In genomic region chr8:58228725-58229124, GRCm38 (mm10) we compare ENCODE assay signal across 27 mouse cellular contexts.
DNase-seq lines count a peak whose midpoint lies in the region; ATAC-seq lines count a peak whose summit lies in the region.
"Had no signal": no experiment of that assay in that cellular context is flagged by ENCODE, and none has a peak within 500 bp of the region (broad histone marks: within the 10 kb centered on the region; RNA-seq: fewer than 3 reads in every experiment).

No protein-coding gene starts in this region.

- H3K36me3 ChIP-seq in hindbrain, embryonic 14.5 days (replicated peaks; ENCODE audit: control insufficient read depth, insufficient read depth): no peaks in the 10 kb centered on the region
- H3K36me3 ChIP-seq: heart, embryonic 13.5 days; hindbrain, embryonic 10.5 days; limb, embryonic 15.5 days; neural tube, embryonic 12.5 days had no signal

- H3K4me1 ChIP-seq in hindbrain, embryonic 14.5 days (replicated peaks; ENCODE audit: control insufficient read depth, insufficient read depth, low read length): no peaks in the 10 kb centered on the region
- H3K4me1 ChIP-seq: forebrain, embryonic 13.5 days; heart, embryonic 13.5 days; hindbrain, embryonic 10.5 days; limb, embryonic 15.5 days; megakaryocyte, embryonic 14.5 days; neural tube, embryonic 12.5 days had no signal

- no peaks in the 10 kb centered on the region for H3K27me3 ChIP-seq in hindbrain, embryonic 14.5 days (ENCODE audit: control insufficient read depth, insufficient read depth, low read length)
- H3K27me3 ChIP-seq: forebrain, embryonic 13.5 days; heart, embryonic 13.5 days; limb, embryonic 15.5 days; megakaryocyte, embryonic 14.5 days; neural tube, embryonic 12.5 days had no signal

- no peak overlapping the region for H3K4me3 ChIP-seq in hindbrain, embryonic 14.5 days (replicated peaks; ENCODE audit: low read length)
- H3K4me3 ChIP-seq: forebrain, embryonic 13.5 days; heart, embryonic 13.5 days; hindbrain, embryonic 10.5 days; limb, embryonic 15.5 days; megakaryocyte, embryonic 14.5 days; neural tube, embryonic 12.5 days had no signal

- no peak overlapping the region for H3K27ac ChIP-seq in hindbrain, embryonic 14.5 days
- H3K27ac ChIP-seq: forebrain, embryonic 13.5 days; heart, embryonic 13.5 days; hindbrain, embryonic 10.5 days; hindbrain, postnatal 0 days; limb, embryonic 15.5 days; liver, embryonic 14.5 days; neural tube, embryonic 12.5 days had no signal

- no peak overlapping the region for H3K9ac ChIP-seq in hindbrain, embryonic 14.5 days
- H3K9ac ChIP-seq: forebrain, embryonic 13.5 days; heart, embryonic 13.5 days; limb, embryonic 15.5 days; liver, embryonic 14.5 days; lung, embryonic 14.5 days; neural tube, embryonic 12.5 days had no signal

- WGBS in hindbrain, embryonic 14.5 days: 89% methylated on average over 1 of the region's 1 CpGs

- no peaks in the 10 kb centered on the region for H3K9me3 ChIP-seq in hindbrain, embryonic 14.5 days (ENCODE audit: control insufficient read depth, low read length)
- H3K9me3 ChIP-seq: forebrain, embryonic 13.5 days; heart, embryonic 13.5 days; hindbrain, embryonic 10.5 days; limb, embryonic 15.5 days; neural tube, embryonic 12.5 days had no signal

- DNase-seq in cerebellum, adult 11-12 months: peak; percentile 10
- no peak for DNase-seq in cerebellum, adult 11 months
- peak; percentile 41 for DNase-seq in brain, adult 2 months (ENCODE audit: low read depth, low spot score)
- peak; percentile 6 to 10 for DNase-seq in cerebellum, postnatal 10 days
- peak; percentile 23 to 43 for DNase-seq in heart, postnatal 10 days
- DNase-seq in hindbrain, embryonic 14.5 days (ENCODE audit: low spot score): no peak
- no peak for DNase-seq in frontal cortex, postnatal 14 days (ENCODE audit: low spot score in 2 of 2)
- DNase-seq: adrenal gland, postnatal 14 days; gastrocnemius, postnatal 10 days; kidney, adult 9 months; kidney, postnatal 14 days; left cerebral cortex, postnatal 4 days; lung, embryonic 14.5 days; lung, postnatal 36 days; midbrain, embryonic 14.5 days; right cerebral cortex, postnatal 25 days; thymus, adult 18-20 months; thymus, postnatal 36 days had no signal

- intact Hi-C loops in heart, postnatal 10 days (cut with DNase I): no loop called here

- no peak overlapping the region for H3K4me2 ChIP-seq in hindbrain, embryonic 14.5 days (replicated peaks)
- H3K4me2 ChIP-seq: forebrain, embryonic 13.5 days; heart, embryonic 13.5 days; limb, embryonic 15.5 days; lung, embryonic 14.5 days; neural tube, embryonic 12.5 days had no signal

- ATAC-seq in hindbrain, embryonic 14.5 days (ENCODE audit: low FRiP score): no peak
- ATAC-seq: forebrain, embryonic 13.5 days; hindbrain, postnatal 0 days; intestine, embryonic 16.5 days had no signal

Comparison
In these comparisons a context has a peak if more than half of its experiments do, and no peak if none do; other contexts are left out.
1. DNase-seq: peak in cerebellum, adult 11-12 months (single experiment), brain, adult 2 months (single experiment), cerebellum, postnatal 10 days (2 of 2) and heart, postnatal 10 days (2 of 2); none in cerebellum, adult 11 months (single experiment), hindbrain, embryonic 14.5 days (single experiment) and frontal cortex, postnatal 14 days (0 of 2).